Comparison of ENCODE assay signal across 20 mouse cellular contexts in the genomic region with DNA sequence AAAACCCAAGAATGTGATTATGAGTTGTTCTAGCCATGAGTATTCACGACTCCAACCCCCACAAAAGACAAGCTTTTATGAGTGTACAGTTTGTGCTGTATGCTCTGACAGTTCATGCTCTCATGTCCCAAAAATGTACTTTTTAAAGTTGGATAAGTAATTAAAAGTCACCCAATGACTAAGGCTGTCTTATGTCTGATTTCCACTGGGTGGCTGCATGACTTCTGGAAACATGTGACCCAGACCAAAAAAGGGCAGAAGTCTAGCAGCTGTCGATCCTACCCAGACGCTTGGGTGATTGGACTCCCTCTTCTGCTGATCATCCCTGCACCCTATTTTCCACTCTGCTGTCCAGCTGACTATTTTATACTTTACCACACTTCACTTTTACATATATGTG.
DNase-seq lines count a peak whose midpoint lies in the region; ATAC-seq and TF ChIP-seq lines count a peak whose summit lies in the region.
"Had no signal": no experiment of that assay in that cellular context is flagged by ENCODE, and none has a peak within 500 bp of the region (broad histone marks: within the 10 kb centered on the region; RNA-seq: fewer than 3 reads in every experiment).

No protein-coding gene starts in this region.

- no peak overlapping the region for H3K27ac ChIP-seq in lung, postnatal 0 days (ENCODE audit: low read length)
- H3K27ac ChIP-seq: forebrain, embryonic 12.5 days; heart, embryonic 15.5 days; hindbrain, embryonic 12.5 days; layer of hippocampus, adult 2 months; stomach, embryonic 15.5 days had no signal

- TF ChIP-seq EP300 in lung, postnatal 0 days (IDR thresholded peaks at IDR 0.05), result no peak

- peak; percentile 26; the same call in 1 of the 2 replicates for TF ChIP-seq CTCF in lung, postnatal 0 days (IDR thresholded peaks at IDR 0.05)

- no peaks in the 10 kb centered on the region for H3K4me1 ChIP-seq in lung, postnatal 0 days (ENCODE audit: insufficient read depth, low read depth, low read length)
- H3K4me1 ChIP-seq: forebrain, embryonic 12.5 days; heart, embryonic 15.5 days; hindbrain, embryonic 12.5 days; stomach, embryonic 15.5 days had no signal

- H3K9me3 ChIP-seq in lung, postnatal 0 days (ENCODE audit: low read length), result no peaks in the 10 kb centered on the region
- H3K9me3 ChIP-seq: forebrain, embryonic 12.5 days; heart, embryonic 15.5 days; hindbrain, embryonic 12.5 days; stomach, embryonic 15.5 days had no signal

- DNase-seq in heart, postnatal 10 days, result peak; percentile 24
- no peak for DNase-seq in heart, postnatal 25 days (ENCODE audit: low spot score)
- peak; percentile 72 for DNase-seq in lung, postnatal 0 days (ENCODE audit: low spot score)
- no peak for DNase-seq in lung, adult 18-20 months
- peak; percentile 47 for DNase-seq in NIH3T3 (ENCODE audit: low read depth)
- peak; percentile 19 for DNase-seq in lung, postnatal 36 days
- DNase-seq in layer of hippocampus, postnatal 14 days (ENCODE audit: low spot score in 2 of 2), result no peak
- no peak for DNase-seq in adrenal gland, adult (ENCODE audit: inconsistent age in 2 of 2, low spot score in 1 of 2)
- DNase-seq: adrenal gland, adult 8-10 months; cerebellum, adult 18-20 months; cerebellum, postnatal 14 days; kidney, adult 18-20 months; kidney, postnatal 25 days; layer of hippocampus, postnatal 36 days had no signal

- H3K27me3 ChIP-seq in lung, postnatal 0 days (replicated peaks; ENCODE audit: insufficient read depth, low read length), result no peaks in the 10 kb centered on the region
- H3K27me3 ChIP-seq: forebrain, embryonic 12.5 days; heart, embryonic 15.5 days; hindbrain, embryonic 12.5 days; stomach, embryonic 15.5 days had no signal

- intact Hi-C loops in heart, postnatal 10 days (cut with DNase I), result no loop called here
- intact Hi-C loops in heart, postnatal 25 days (cut with DNase I), result no loop called here

- 51% methylated on average over 3 of the region's 3 CpGs for WGBS in lung, postnatal 0 days

- no peak overlapping the region for H3K4me3 ChIP-seq in lung, postnatal 0 days (ENCODE audit: low read depth, low read length)
- H3K4me3 ChIP-seq: forebrain, embryonic 12.5 days; heart, embryonic 15.5 days; hindbrain, embryonic 12.5 days; layer of hippocampus, adult 2 months; stomach, embryonic 15.5 days had no signal

- H3K36me3 ChIP-seq in lung, postnatal 0 days (ENCODE audit: insufficient read depth, low read length), result no peaks in the 10 kb centered on the region
- H3K36me3 ChIP-seq: forebrain, embryonic 12.5 days; heart, embryonic 15.5 days; hindbrain, embryonic 12.5 days; stomach, embryonic 15.5 days had no signal

- ATAC-seq in lung, postnatal 0 days, result peak; percentile 80

- H3K4me2 ChIP-seq in lung, postnatal 0 days (replicated peaks; ENCODE audit: low read depth, low read length), result no peak overlapping the region
- H3K4me2 ChIP-seq: forebrain, embryonic 12.5 days; heart, embryonic 15.5 days; hindbrain, embryonic 12.5 days; midbrain, embryonic 11.5 days; stomach, embryonic 15.5 days had no signal

- no peak overlapping the region for H3K9ac ChIP-seq in lung, postnatal 0 days (replicated peaks; ENCODE audit: low read depth)
- H3K9ac ChIP-seq: forebrain, embryonic 12.5 days; heart, embryonic 15.5 days; hindbrain, embryonic 12.5 days; stomach, embryonic 15.5 days had no signal

Comparison
In these comparisons a context has a peak if more than half of its experiments do, and no peak if none do; other contexts are left out.
1. DNase-seq: peak in heart, postnatal 10 days (2 of 2), lung, postnatal 0 days (single experiment), NIH3T3 (single experiment) and lung, postnatal 36 days (single experiment); none in heart, postnatal 25 days (single experiment), lung, adult 18-20 months (0 of 2), layer of hippocampus, postnatal 14 days (0 of 2) and adrenal gland, adult (0 of 2).